Mouse (Mus musculus): ENCODE data around the gene Cd93. TPM values are rescaled to one million over a fixed set of nuclear protein-coding genes. Genes with fewer than 3 reads are reported as not detected.

Gene Cd93
- polyA plus RNA-seq, 1 experiment = 0.12 TPM

- no peak for TF ChIP-seq POLR2AphosphoS2 (IDR thresholded peaks at IDR 0.05; ENCODE audit: insufficient read length, low read depth)
- no peak overlapping the region for H3K4me3 ChIP-seq
- H3K27me3 ChIP-seq (ENCODE audit: control insufficient read depth, insufficient read depth, insufficient read length) = no peaks in the 10 kb centered on the region
- no peak overlapping the region for H3ac ChIP-seq (ENCODE audit: control insufficient read depth, insufficient read length)
- no peaks in the 10 kb centered on the region for H3K79me2 ChIP-seq (ENCODE audit: control insufficient read depth, insufficient read depth)
- H3K36me3 ChIP-seq (ENCODE audit: control insufficient read depth, insufficient read depth) = no peaks in the 10 kb centered on the region
- H3K4me2 ChIP-seq (ENCODE audit: low read depth) = no peak overlapping the region
These were observed 37.0 kb upstream of the Cd93 start for GRCm38 (mm10) chr2:148480376-148480775.

GRCm38 (mm10) chr2:148478141-148478701, 34.9 kb upstream of the Cd93 start:
- H3K27me3 ChIP-seq (ENCODE audit: control insufficient read depth, insufficient read depth, insufficient read length) = no peaks in the 10 kb centered on the region
- no peak overlapping the region for H3ac ChIP-seq (ENCODE audit: control insufficient read depth, insufficient read length)
- TF ChIP-seq POLR2A (IDR thresholded peaks at IDR 0.05; ENCODE audit: insufficient read length, low read depth) (no peak), MYOD1 (IDR thresholded peaks at IDR 0.05; ENCODE audit: control insufficient read depth in 1 of 3, insufficient read length in 2 of 3, low read depth in 2 of 3) (peak; percentile 32 to 71 (median 60))
- H3K4me3 ChIP-seq = no peak overlapping the region
- H3K4me2 ChIP-seq (ENCODE audit: low read depth) = peak overlapping the region; percentile 62
- no peaks in the 10 kb centered on the region for H3K79me2 ChIP-seq (ENCODE audit: control insufficient read depth, insufficient read depth)
- H3K36me3 ChIP-seq (ENCODE audit: control insufficient read depth, insufficient read depth) = no peaks in the 10 kb centered on the region

DNA sequence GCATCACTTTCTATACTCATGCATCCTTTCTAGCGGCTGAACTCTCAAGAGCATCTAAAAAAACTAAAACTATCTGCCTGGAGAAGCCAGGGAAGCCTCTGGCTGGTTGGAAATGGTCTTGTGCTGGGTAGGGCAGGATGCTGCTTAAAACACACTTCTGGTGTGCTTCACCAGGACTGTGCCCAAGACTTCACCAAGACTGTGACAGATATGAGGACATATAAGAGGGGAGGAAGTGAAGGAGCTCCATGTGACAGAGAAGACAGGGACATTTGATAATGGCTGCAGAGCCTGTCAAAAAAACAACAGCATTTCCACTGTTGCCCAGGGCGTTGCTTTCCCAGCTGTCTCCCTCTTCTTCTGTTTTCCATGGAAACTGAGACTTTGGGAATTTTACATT, 34.0 kb upstream of the Cd93 start:
- no peak overlapping the region for H3ac ChIP-seq (ENCODE audit: control insufficient read depth, insufficient read length)
- no peaks in the 10 kb centered on the region for H3K79me2 ChIP-seq (ENCODE audit: control insufficient read depth, insufficient read depth)
- no peak overlapping the region for H3K4me3 ChIP-seq
- TF ChIP-seq MYOG (IDR thresholded peaks at IDR 0.05; ENCODE audit: control insufficient read depth in 1 of 3, insufficient read depth in 1 of 3, insufficient read length in 2 of 3, low read depth in 2 of 3) = no peak
- no peak for TF ChIP-seq REST (IDR thresholded peaks at IDR 0.05; ENCODE audit: insufficient read depth, insufficient read length)
- no peak for TF ChIP-seq MYOD1 (IDR thresholded peaks at IDR 0.05; ENCODE audit: control insufficient read depth in 1 of 3, insufficient read length in 2 of 3, low read depth in 2 of 3)
- TF ChIP-seq POLR2AphosphoS2 (IDR thresholded peaks at IDR 0.05; ENCODE audit: insufficient read length, low read depth) = no peak
- no peak for TF ChIP-seq TCF12 (IDR thresholded peaks at IDR 0.05; ENCODE audit: insufficient read depth, poor library complexity, severe bottlenecking)
- TF ChIP-seq E2F4 (IDR thresholded peaks at IDR 0.05; ENCODE audit: insufficient read depth) = no peak
- no peak for TF ChIP-seq SRF (IDR thresholded peaks at IDR 0.05; ENCODE audit: control insufficient read depth, insufficient read length, low read depth)
- no peak for TF ChIP-seq POLR2A (IDR thresholded peaks at IDR 0.05; ENCODE audit: insufficient read length, low read depth)
- TF ChIP-seq USF1 (IDR thresholded peaks at IDR 0.05; ENCODE audit: low read depth) = no peak
- TF ChIP-seq TCF3 (IDR thresholded peaks at IDR 0.05; ENCODE audit: insufficient read length, low read depth) = no peak
- no peak for TF ChIP-seq MAX (IDR thresholded peaks at IDR 0.05; ENCODE audit: low read depth)
- no peak for TF ChIP-seq CEBPB (IDR thresholded peaks at IDR 0.05; ENCODE audit: insufficient read depth, poor library complexity, severe bottlenecking)
- no peaks in the 10 kb centered on the region for H3K27me3 ChIP-seq (ENCODE audit: control insufficient read depth, insufficient read depth, insufficient read length)
- no peak overlapping the region for H3K4me2 ChIP-seq (ENCODE audit: low read depth)
- H3K36me3 ChIP-seq (ENCODE audit: control insufficient read depth, insufficient read depth) = no peaks in the 10 kb centered on the region

GRCm38 (mm10) chr2:148476576-148476975, 33.2 kb upstream of the Cd93 start:
- Histone ChIP-seq H3ac (ENCODE audit: control insufficient read depth, insufficient read length) (no peak overlapping the region), H3K4me2 (ENCODE audit: low read depth) (no peak overlapping the region), H3K4me3 (no peak overlapping the region), H3K79me2 (ENCODE audit: control insufficient read depth, insufficient read depth) (no peaks in the 10 kb centered on the region), H3K36me3 (ENCODE audit: control insufficient read depth, insufficient read depth) (no peaks in the 10 kb centered on the region), H3K27me3 (ENCODE audit: control insufficient read depth, insufficient read depth, insufficient read length) (no peaks in the 10 kb centered on the region)
- TF ChIP-seq MAX (IDR thresholded peaks at IDR 0.05; ENCODE audit: low read depth) = no peak

GRCm38 (mm10) chr2:148475879-148476495, 32.6 kb upstream of the Cd93 start:
- no peak overlapping the region for H3ac ChIP-seq (ENCODE audit: control insufficient read depth, insufficient read length)
- no peak overlapping the region for H3K4me2 ChIP-seq (ENCODE audit: low read depth)
- no peaks in the 10 kb centered on the region for H3K27me3 ChIP-seq (ENCODE audit: control insufficient read depth, insufficient read depth, insufficient read length)
- H3K79me2 ChIP-seq (ENCODE audit: control insufficient read depth, insufficient read depth) = no peaks in the 10 kb centered on the region
- TF ChIP-seq USF1 (IDR thresholded peaks at IDR 0.05; ENCODE audit: low read depth) (no peak), MYOD1 (IDR thresholded peaks at IDR 0.05; ENCODE audit: control insufficient read depth in 1 of 3, insufficient read length in 2 of 3, low read depth in 2 of 3) (no peak), MYOG (IDR thresholded peaks at IDR 0.05; ENCODE audit: control insufficient read depth in 1 of 3, insufficient read depth in 1 of 3, insufficient read length in 2 of 3, low read depth in 2 of 3) (no peak), TCF12 (IDR thresholded peaks at IDR 0.05; ENCODE audit: insufficient read depth, poor library complexity, severe bottlenecking) (no peak), CEBPB (IDR thresholded peaks at IDR 0.05; ENCODE audit: insufficient read depth, poor library complexity, severe bottlenecking) (no peak), POLR2A (IDR thresholded peaks at IDR 0.05; ENCODE audit: insufficient read length, low read depth) (no peak), MAX (IDR thresholded peaks at IDR 0.05; ENCODE audit: low read depth) (no peak), SRF (IDR thresholded peaks at IDR 0.05; ENCODE audit: control insufficient read depth, insufficient read length, low read depth) (no peak), E2F4 (IDR thresholded peaks at IDR 0.05; ENCODE audit: insufficient read depth) (no peak), POLR2AphosphoS2 (IDR thresholded peaks at IDR 0.05; ENCODE audit: insufficient read length, low read depth) (no peak)
- no peak overlapping the region for H3K4me3 ChIP-seq
- H3K36me3 ChIP-seq (ENCODE audit: control insufficient read depth, insufficient read depth) = no peaks in the 10 kb centered on the region

All from myocyte (in vitro differentiated cells).